Comparison of ENCODE assay signal across 20 mouse cellular contexts in genomic region chr12:54299506-54299905, GRCm38 (mm10).
DNase-seq lines count a peak whose midpoint lies in the region; ATAC-seq and TF ChIP-seq lines count a peak whose summit lies in the region.
"Had no signal": no experiment of that assay in that cellular context is flagged by ENCODE, and none has a peak within 500 bp of the region (broad histone marks: within the 10 kb centered on the region; RNA-seq: fewer than 3 reads in every experiment).

No protein-coding gene starts in this region.

- H3K4me3 ChIP-seq in heart, adult 2 months: no peak overlapping the region
- H3K4me3 ChIP-seq: embryonic facial prominence, embryonic 12.5 days; hindbrain, embryonic 12.5 days had no signal

- peak; percentile 62 for ATAC-seq in CD4-positive, CD25-positive, alpha-beta regulatory T cell, adult 4 months
- ATAC-seq: forebrain, embryonic 14.5 days; hindbrain, embryonic 16.5 days; intestine, embryonic 16.5 days had no signal

- H3K9ac ChIP-seq in heart, adult 2 months (ENCODE audit: low read depth, low read length): no peak overlapping the region
- H3K9ac ChIP-seq: embryonic facial prominence, embryonic 12.5 days; hindbrain, embryonic 12.5 days had no signal

- no peaks in the 10 kb centered on the region for H3K27me3 ChIP-seq in heart, adult 2 months (ENCODE audit: control insufficient read depth, insufficient read depth, low read length)
- H3K27me3 ChIP-seq: embryonic facial prominence, embryonic 12.5 days; hindbrain, embryonic 12.5 days had no signal

- intact Hi-C loops in heart, adult 2 months (cut with DNase I): no loop called here

- no peaks in the 10 kb centered on the region for H3K36me3 ChIP-seq in heart, adult 2 months (ENCODE audit: control insufficient read depth, insufficient read depth, low read length)
- H3K36me3 ChIP-seq: embryonic facial prominence, embryonic 12.5 days; hindbrain, embryonic 12.5 days had no signal

- no peak for TF ChIP-seq CTCF in heart, adult 2 months (IDR thresholded peaks at IDR 0.05)

- DNase-seq in heart, adult 11 months: peak; percentile 60
- no peak for DNase-seq in heart, adult 2 months
- peak; percentile 78 for DNase-seq in A20 (ENCODE audit: low read depth, low spot score)
- DNase-seq in induced T-regulatory cell, adult 2 months (ENCODE audit: low read depth): peak; percentile 63
- DNase-seq in right cerebral cortex, postnatal 4 days: no peak
- DNase-seq in kidney, adult 11 months: no peak
- DNase-seq: adrenal gland, adult 8-10 months; cerebellum, adult 11-12 months; cerebellum, adult 9-10 months; cerebellum, postnatal 25 days; gastrocnemius, postnatal 10 days; heart, postnatal 10 days; heart, postnatal 4 days; kidney, adult 8-10 months had no signal

- H3K79me2 ChIP-seq in heart, adult 2 months (replicated peaks; ENCODE audit: control insufficient read depth, insufficient read depth, low read length): no peaks in the 10 kb centered on the region

- 69% methylated on average over 5 of the region's 5 CpGs for WGBS in heart, adult 2 months

- TF ChIP-seq POLR2A in heart, adult 2 months (IDR thresholded peaks at IDR 0.05; ENCODE audit: insufficient read depth, low read depth, low read length): no peak

- H3K4me1 ChIP-seq in heart, adult 2 months (ENCODE audit: control insufficient read depth, insufficient read depth, low read length): no peaks in the 10 kb centered on the region
- H3K4me1 ChIP-seq: embryonic facial prominence, embryonic 12.5 days; hindbrain, embryonic 12.5 days had no signal

- TF ChIP-seq EP300 in heart, adult 2 months (IDR thresholded peaks at IDR 0.05; ENCODE audit: insufficient read depth, low read depth, low read length): no peak

- H3K27ac ChIP-seq in heart, adult 2 months: no peak overlapping the region
- H3K27ac ChIP-seq: embryonic facial prominence, embryonic 12.5 days; hindbrain, embryonic 12.5 days had no signal

Comparison
In these comparisons a context has a peak if more than half of its experiments do, and no peak if none do; other contexts are left out.
1. DNase-seq: peak in heart, adult 11 months (single experiment), A20 (single experiment) and induced T-regulatory cell, adult 2 months (single experiment); none in heart, adult 2 months (0 of 2), right cerebral cortex, postnatal 4 days (single experiment) and kidney, adult 11 months (single experiment).